Comparison of ENCODE assay signal across 19 mouse cellular contexts in genomic region chr1:167011301-167011700, GRCm38 (mm10). TPM values are rescaled to one million over a fixed set of nuclear protein-coding genes. Genes with fewer than 3 reads are reported as not detected.
DNase-seq lines count a peak whose midpoint lies in the region; ATAC-seq and TF ChIP-seq lines count a peak whose summit lies in the region.
"Had no signal": no experiment of that assay in that cellular context is flagged by ENCODE, and none has a peak within 500 bp of the region (broad histone marks: within the 10 kb centered on the region; RNA-seq: fewer than 3 reads in every experiment).

No protein-coding gene starts in this region.

- H3K4me1 ChIP-seq in hindbrain, embryonic 13.5 days (replicated peaks), result peaks cover 65% of the 10 kb centered on the region
- H3K4me1 ChIP-seq in hindbrain, postnatal 0 days (ENCODE audit: insufficient read depth, low read length), result peaks cover 4% of the 10 kb centered on the region
- H3K4me1 ChIP-seq: heart, embryonic 13.5 days had no signal

- ATAC-seq in hindbrain, embryonic 13.5 days (ENCODE audit: low FRiP score), result no peak
- no peak for ATAC-seq in hindbrain, postnatal 0 days
- ATAC-seq: activated CD4-positive, CD25-positive, alpha-beta regulatory T cell, adult 4 months; CD4-positive, CD25-positive, alpha-beta regulatory T cell, adult 4 months had no signal

- H3K9me3 ChIP-seq in hindbrain, embryonic 13.5 days, result no peaks in the 10 kb centered on the region
- H3K9me3 ChIP-seq in hindbrain, postnatal 0 days (ENCODE audit: low read length), result no peaks in the 10 kb centered on the region
- H3K9me3 ChIP-seq: heart, embryonic 13.5 days had no signal

- H3K27ac ChIP-seq in hindbrain, embryonic 13.5 days, result peak overlapping the region; percentile 49; the same call in 1 of the 2 replicates
- no peak overlapping the region for H3K27ac ChIP-seq in hindbrain, postnatal 0 days
- H3K27ac ChIP-seq: heart, embryonic 13.5 days had no signal

- H3K4me2 ChIP-seq in hindbrain, embryonic 13.5 days, result no peak overlapping the region
- H3K4me2 ChIP-seq in hindbrain, postnatal 0 days (ENCODE audit: low read depth, low read length), result no peak overlapping the region
- H3K4me2 ChIP-seq: heart, embryonic 13.5 days had no signal

- H3K9ac ChIP-seq in hindbrain, embryonic 13.5 days, result 0 out of 2 replicates have a peak overlapping the region, but pooled peaks have one; percentile 29
- H3K9ac ChIP-seq in hindbrain, postnatal 0 days (replicated peaks; ENCODE audit: low read length), result no peak overlapping the region
- H3K9ac ChIP-seq: heart, embryonic 13.5 days had no signal

- DNase-seq in gastrocnemius, adult 18-20 months (ENCODE audit: low spot score), result peak; percentile 27
- no peak for DNase-seq in gastrocnemius, postnatal 36 days
- DNase-seq in hindbrain, postnatal 0 days (ENCODE audit: low spot score), result no peak
- peak; percentile 67 for DNase-seq in MN1 (ENCODE audit: low spot score)
- DNase-seq in gastrocnemius, postnatal 25 days, result peak; percentile 27
- DNase-seq in adrenal gland, adult 8-10 months, result no peak
- DNase-seq in layer of hippocampus, postnatal 25 days (ENCODE audit: extremely low spot score in 1 of 2, low spot score in 1 of 2), result no peak
- DNase-seq: adrenal gland, postnatal 14 days; cerebellum, adult 9-11 months; heart, postnatal 36 days; kidney, adult 9 months; left cerebral cortex, postnatal 4 days; liver; lung, postnatal 10 days; thymus, postnatal 25 days had no signal

- TF ChIP-seq CTCF in hindbrain, postnatal 0 days (IDR thresholded peaks at IDR 0.05; ENCODE audit: low read depth), result no peak

- no peaks in the 10 kb centered on the region for H3K27me3 ChIP-seq in hindbrain, embryonic 13.5 days
- H3K27me3 ChIP-seq in hindbrain, postnatal 0 days (ENCODE audit: insufficient read depth, low read length), result no peaks in the 10 kb centered on the region
- H3K27me3 ChIP-seq: heart, embryonic 13.5 days had no signal

- 0 out of 2 replicates have a peak, but pooled peaks cover 3% of the 10 kb centered on the region for H3K36me3 ChIP-seq in hindbrain, embryonic 13.5 days
- no peaks in the 10 kb centered on the region for H3K36me3 ChIP-seq in hindbrain, postnatal 0 days (ENCODE audit: insufficient read depth, low read length)
- H3K36me3 ChIP-seq: heart, embryonic 13.5 days had no signal

- H3K4me3 ChIP-seq in hindbrain, embryonic 13.5 days, result no peak overlapping the region
- H3K4me3 ChIP-seq in hindbrain, postnatal 0 days (ENCODE audit: low read length), result no peak overlapping the region
- H3K4me3 ChIP-seq: heart, embryonic 13.5 days had no signal

- intact Hi-C loops in gastrocnemius, postnatal 36 days (cut with DNase I), result no loop called here

- 25% methylated on average over 6 of the region's 6 CpGs for WGBS in hindbrain, embryonic 13.5 days
- WGBS in hindbrain, postnatal 0 days, result 40% methylated on average over 6 of the region's 6 CpGs

RNA-seq across cellular contexts. Expression of gene Fam78b, which starts 10.1 kb away (rescaled TPM):
- total RNA-seq in gastrocnemius, adult 18-20 months (2021), result 1 to 10 TPM; 1.8 to 2.5 TPM
- 1 to 10 TPM; 1.4 to 3.0 TPM for total RNA-seq in gastrocnemius, postnatal 36 days (2021)
- polyA plus RNA-seq in hindbrain, embryonic 13.5 days (2015; fragmentation: Nextera tagmentation; extraction: Ambion mirVana), result 8.3 and 9.0 TPM in 2 replicates
- 16.4 and 17.1 TPM in 2 replicates for total RNA-seq in hindbrain, postnatal 0 days (2014; rRNA removed)
- polyA plus RNA-seq in hindbrain, postnatal 0 days (2015; fragmentation: Nextera tagmentation; extraction: Ambion mirVana), result 5.4 and 5.7 TPM in 2 replicates
- 1 to 10 TPM; 1.1 to 2.5 TPM for total RNA-seq in gastrocnemius, postnatal 25 days (2021)
- 1 to 10 TPM; 3.9 to 8.4 (median 4.4) TPM for total RNA-seq in adrenal gland, adult 8-10 months (2022)
- total RNA-seq in layer of hippocampus, postnatal 25 days (2021), result 10 to 100 TPM; 24.6 to 27.9 TPM
- polyA plus RNA-seq: activated CD4-positive, CD25-positive, alpha-beta regulatory T cell, adult 4 months had no signal

Comparison
In these comparisons a context has a peak if more than half of its experiments do, and no peak if none do; other contexts are left out.
1. DNase-seq: peak in gastrocnemius, adult 18-20 months (single experiment), MN1 (single experiment) and gastrocnemius, postnatal 25 days (single experiment); none in gastrocnemius, postnatal 36 days (0 of 2), hindbrain, postnatal 0 days (single experiment), adrenal gland, adult 8-10 months (single experiment) and layer of hippocampus, postnatal 25 days (0 of 2).